Mouse (Mus musculus) neural tube, embryonic 13.5 days (tissue): Measurements from ENCODE around the gene Mapkapk2. TPM values are rescaled to one million over a fixed set of nuclear protein-coding genes. Genes with fewer than 3 reads are reported as not detected.

Experiments used
- ATAC-seq: fragments of 200-750 bp; cut with Nextera tagmentation; 2 replicates; pipeline ENCODE4 v1.8.0; 2017; ENCODE audit warnings: low read depth, mild to moderate bottlenecking, moderate TSS enrichment, moderate library complexity
- H3K27ac ChIP-seq: fragments of 300-500 bp; sonication (generic); replicated peaks from 2 replicates; pipeline ENCODE4 v1.5.1; 2015; ENCODE audit warnings: moderate library complexity, mild to moderate bottlenecking, inconsistent platforms
- H3K27me3 ChIP-seq: fragments of 300-500 bp; sonication (generic); 2 replicates; pipeline ENCODE4 v1.6.1; 2015; ENCODE audit warnings: mild to moderate bottlenecking, inconsistent platforms
- H3K36me3 ChIP-seq: fragments of 300-500 bp; sonication (generic); 2 replicates; pipeline ENCODE4 v1.6.1; 2015; ENCODE audit warnings: mild to moderate bottlenecking, inconsistent platforms
- H3K4me1 ChIP-seq: fragments of 300-500 bp; sonication (generic); replicated peaks from 2 replicates; pipeline ENCODE4 v1.6.1; 2015; ENCODE audit warnings: inconsistent platforms
- H3K4me2 ChIP-seq: fragments of 300-500 bp; sonication (generic); 2 replicates; pipeline ENCODE4 v1.6.1; 2015; ENCODE audit warnings: inconsistent platforms, mild to moderate bottlenecking, moderate library complexity
- H3K4me3 ChIP-seq: fragments of 300-500 bp; sonication (generic); 2 replicates; pipeline ENCODE4 v1.5.1; 2015; ENCODE audit warnings: mild to moderate bottlenecking, inconsistent platforms
- H3K9ac ChIP-seq: fragments of 300-500 bp; sonication (generic); 2 replicates; pipeline ENCODE4 v1.6.1; 2015; ENCODE audit warnings: moderate library complexity, mild to moderate bottlenecking, inconsistent platforms
- H3K9me3 ChIP-seq: fragments of 300-500 bp; sonication (generic); 2 replicates; pipeline ENCODE4 v1.6.1; 2016; ENCODE audit warnings: inconsistent platforms
- WGBS: fragments of 180-500 bp; shearing (Covaris S2); methylation state at CpG from one replicate; pipeline ENCODE4 v1.1.7; 2015; 5-methylcytosine and 5-hydroxymethylcytosine counted together
- polyA plus RNA-seq: library from polyadenylated mRNA; unstranded; fragments of >200 nt; fragmentation: Nextera tagmentation; extraction: Ambion mirVana; gene quantifications from 2 replicates; pipeline ENCODE4 v1.2.1, GENCODE M21; 2015

Gene Mapkapk2
- polyA plus RNA-seq, 1 experiment from 2014 or later: 22.7 TPM

DNA sequence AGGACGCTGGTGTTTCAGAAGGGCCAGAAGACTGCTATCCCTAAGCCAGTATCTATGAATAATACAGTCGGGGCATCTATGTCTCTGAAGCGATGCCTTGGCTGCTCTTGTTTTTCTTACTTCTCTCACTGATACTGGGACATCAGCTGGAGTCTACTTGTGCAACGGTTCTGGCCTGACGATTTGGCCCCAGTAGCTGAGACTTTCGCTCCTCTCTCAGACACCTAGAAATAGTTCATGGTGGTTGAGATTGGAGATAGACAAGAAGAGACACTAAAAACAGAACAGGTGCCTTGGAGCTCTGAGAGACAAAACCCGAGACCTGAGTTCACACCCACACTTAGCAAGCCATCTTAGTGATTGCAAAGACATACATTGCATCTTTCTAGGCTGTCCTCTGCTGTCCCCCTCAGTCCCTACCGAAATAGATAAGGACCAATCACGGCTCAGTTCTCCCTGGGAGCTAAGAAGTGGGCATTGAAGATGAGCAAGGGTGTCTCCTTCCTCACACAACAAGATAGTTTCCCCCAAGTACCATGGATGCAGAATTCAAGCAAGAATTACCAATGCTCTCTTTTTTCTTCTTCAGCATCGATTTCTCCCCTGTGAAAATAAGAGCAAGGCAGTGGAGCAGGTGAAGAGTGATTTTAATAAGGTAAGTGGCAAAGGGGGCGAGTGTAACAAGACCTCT lies 75.6 kb downstream of the Mapkapk2 start:
- no peak for ATAC-seq
- H3K9me3 ChIP-seq: no peaks in the 10 kb centered on the region
- H3K4me2 ChIP-seq: no peak overlapping the region
- no peaks in the 10 kb centered on the region for H3K36me3 ChIP-seq
- 84% methylated on average over 11 of the region's 11 CpGs for WGBS
- no peak overlapping the region for H3K9ac ChIP-seq
- no peaks in the 10 kb centered on the region for H3K4me1 ChIP-seq
- no peak overlapping the region for H3K27ac ChIP-seq
- H3K4me3 ChIP-seq: no peak overlapping the region
- no peaks in the 10 kb centered on the region for H3K27me3 ChIP-seq

DNA sequence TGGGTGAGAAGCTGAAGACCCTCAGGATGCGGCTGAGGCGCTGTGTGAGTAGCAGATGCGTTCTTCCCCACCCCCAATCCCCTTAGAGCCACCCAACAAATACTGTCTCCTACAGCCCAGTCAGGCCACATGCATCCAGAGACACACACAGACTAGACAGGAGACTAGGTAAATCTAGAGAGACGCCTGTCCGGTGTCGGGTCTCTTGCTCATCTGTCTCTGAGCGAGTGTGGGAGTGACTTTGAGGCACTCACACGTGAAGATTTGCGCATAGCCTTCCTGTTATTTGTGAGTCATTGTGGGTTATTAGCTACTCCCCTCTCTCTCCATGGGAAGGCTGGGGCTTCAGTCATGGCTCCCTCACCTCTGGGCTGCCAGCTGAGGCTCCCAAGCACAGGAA lies 76.2 kb downstream of the Mapkapk2 start:
- no peak overlapping the region for H3K27ac ChIP-seq
- no peaks in the 10 kb centered on the region for H3K9me3 ChIP-seq
- no peak for ATAC-seq
- no peaks in the 10 kb centered on the region for H3K36me3 ChIP-seq
- no peak overlapping the region for H3K9ac ChIP-seq
- H3K4me3 ChIP-seq: no peak overlapping the region
- 75% methylated on average over 9 of the region's 9 CpGs for WGBS
- no peaks in the 10 kb centered on the region for H3K4me1 ChIP-seq
- H3K27me3 ChIP-seq: no peaks in the 10 kb centered on the region
- H3K4me2 ChIP-seq: no peak overlapping the region

DNA sequence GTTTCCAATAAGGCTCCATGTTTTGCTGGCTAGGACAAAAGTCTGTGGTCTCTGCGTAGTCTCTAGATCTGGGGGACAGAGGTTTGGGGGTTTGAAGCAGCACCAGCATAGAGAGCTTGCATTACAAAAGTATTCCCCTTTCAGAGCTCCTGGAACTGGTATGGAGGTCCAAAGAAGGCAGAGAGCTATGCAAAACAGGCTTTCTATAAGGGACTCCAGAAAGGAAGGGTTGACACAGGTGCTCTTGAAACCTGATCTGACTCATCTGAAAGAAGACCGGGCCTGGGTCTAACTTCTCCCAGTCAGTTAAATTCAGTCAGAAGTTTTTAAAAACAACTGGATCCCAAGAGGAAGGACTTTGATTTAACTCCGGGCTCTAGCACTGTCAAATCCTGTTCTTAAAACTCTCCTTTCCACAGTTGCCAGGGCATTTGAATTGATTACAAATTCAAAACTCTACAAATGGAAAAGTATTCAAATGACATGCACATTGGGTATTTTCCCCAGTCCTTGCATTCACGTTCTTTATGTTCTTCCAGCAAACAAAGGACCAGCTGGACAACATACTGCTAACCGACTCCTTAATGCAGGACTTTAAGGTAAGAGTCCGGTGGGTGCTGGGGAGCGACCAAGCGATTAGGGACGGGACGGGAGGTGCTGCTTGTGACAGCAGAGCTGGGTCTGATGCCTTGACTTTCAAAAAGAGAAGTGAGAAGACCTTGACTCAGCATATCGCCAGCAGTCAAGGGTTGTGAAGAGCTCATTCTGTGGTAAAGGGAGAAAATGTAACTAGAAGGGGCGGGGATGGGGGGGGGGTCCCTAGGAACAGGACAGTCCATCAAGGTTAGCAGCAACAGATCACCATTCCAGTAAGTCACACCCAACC lies 77.0 kb downstream of the Mapkapk2 start:
- H3K4me1 ChIP-seq: no peaks in the 10 kb centered on the region
- no peaks in the 10 kb centered on the region for H3K27me3 ChIP-seq
- no peak overlapping the region for H3K9ac ChIP-seq
- no peaks in the 10 kb centered on the region for H3K36me3 ChIP-seq
- WGBS: 59% methylated on average over 12 of the region's 12 CpGs
- ATAC-seq: no peak
- H3K4me3 ChIP-seq: no peak overlapping the region
- H3K4me2 ChIP-seq: no peak overlapping the region
- no peaks in the 10 kb centered on the region for H3K9me3 ChIP-seq
- no peak overlapping the region for H3K27ac ChIP-seq

DNA sequence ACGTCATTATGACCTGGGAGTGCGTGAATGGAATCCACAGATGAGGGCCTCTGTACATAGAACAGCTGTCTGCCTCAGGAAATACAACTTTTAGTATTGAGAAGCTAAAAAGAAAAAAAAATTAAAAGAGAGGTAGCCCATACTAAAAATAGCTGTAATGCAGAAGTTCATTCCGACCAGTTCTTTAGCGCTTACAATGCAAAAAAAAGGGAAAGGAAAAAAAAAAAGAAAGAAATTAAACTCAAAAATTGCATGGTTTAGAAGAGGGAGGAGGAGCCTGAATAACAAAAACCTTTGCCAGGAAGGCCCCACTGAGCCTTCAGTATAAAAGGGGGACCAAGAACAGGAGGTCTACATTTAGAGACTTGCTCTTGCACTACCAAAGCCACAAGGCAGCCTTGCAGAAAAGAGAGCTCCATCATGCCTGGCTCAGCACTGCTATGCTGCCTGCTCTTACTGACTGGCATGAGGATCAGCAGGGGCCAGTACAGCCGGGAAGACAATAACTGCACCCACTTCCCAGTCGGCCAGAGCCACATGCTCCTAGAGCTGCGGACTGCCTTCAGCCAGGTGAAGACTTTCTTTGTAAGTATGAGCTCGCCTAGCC lies 78.0 kb downstream of the Mapkapk2 start, which contains the start of gene Il10:
Gene Il10, plus strand, starts transcription at position 354 of the 607 bp plus-strand sequence.
- no peaks in the 10 kb centered on the region for H3K27me3 ChIP-seq
- H3K9ac ChIP-seq: no peak within 1 kb of the TSS
- H3K9me3 ChIP-seq: no peaks in the 10 kb centered on the region
- no peak within 1 kb of the TSS for H3K4me3 ChIP-seq
- WGBS: 75% methylated on average over 8 of the region's 8 CpGs
- H3K36me3 ChIP-seq: no peaks in the 10 kb centered on the region
- no peak within 1 kb of the TSS for H3K4me2 ChIP-seq
- H3K4me1 ChIP-seq: no peaks in the 10 kb centered on the region
- no peak for ATAC-seq
- no peak within 1 kb of the TSS for H3K27ac ChIP-seq

DNA sequence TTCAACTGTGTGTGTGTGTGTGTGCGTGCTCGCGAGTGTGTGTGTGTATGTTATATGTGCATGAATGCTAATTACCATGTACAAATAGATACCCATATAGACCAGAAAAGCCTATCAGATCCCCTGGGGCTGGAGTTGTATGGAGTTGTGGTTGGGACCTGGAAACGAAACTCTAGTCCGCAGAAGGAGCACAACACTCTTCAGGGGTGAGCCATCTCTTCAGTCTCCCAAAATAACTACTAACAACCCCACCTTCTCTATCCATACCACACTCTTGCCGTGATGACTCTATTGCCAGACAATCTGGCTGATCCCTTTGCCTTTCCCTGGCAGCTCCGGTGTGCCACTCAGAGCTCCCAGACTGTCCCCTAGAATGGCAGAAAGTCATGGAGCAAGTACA lies 81.7 kb downstream of the Mapkapk2 start:
- H3K36me3 ChIP-seq: no peaks in the 10 kb centered on the region
- no peak overlapping the region for H3K4me3 ChIP-seq
- no peak for ATAC-seq
- 96% methylated on average over 7 of the region's 7 CpGs for WGBS
- H3K9me3 ChIP-seq: no peaks in the 10 kb centered on the region
- no peak overlapping the region for H3K27ac ChIP-seq
- H3K27me3 ChIP-seq: no peaks in the 10 kb centered on the region
- no peak overlapping the region for H3K4me2 ChIP-seq
- no peaks in the 10 kb centered on the region for H3K4me1 ChIP-seq
- no peak overlapping the region for H3K9ac ChIP-seq

DNA sequence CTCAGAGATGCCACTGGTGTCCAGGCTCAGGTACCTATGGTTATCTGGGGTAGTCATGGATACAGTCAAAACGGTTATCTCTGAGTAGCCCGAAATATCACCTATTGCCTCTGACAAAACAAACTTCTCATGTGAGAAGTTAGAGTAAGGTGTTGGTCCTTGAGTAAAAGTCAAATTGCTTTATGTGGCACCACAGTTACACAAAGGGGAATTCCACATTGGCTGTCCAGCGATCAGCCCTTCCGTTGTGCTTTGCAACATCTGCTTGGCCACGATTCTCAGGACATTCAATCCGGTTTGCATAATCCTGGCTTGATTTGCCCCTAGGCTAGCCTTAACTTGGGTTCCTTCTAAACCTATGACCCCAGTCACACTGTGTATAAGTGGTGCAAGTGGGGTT lies 82.3 kb downstream of the Mapkapk2 start:
- H3K36me3 ChIP-seq: no peaks in the 10 kb centered on the region
- H3K4me1 ChIP-seq: no peaks in the 10 kb centered on the region
- no peak overlapping the region for H3K4me3 ChIP-seq
- no peak overlapping the region for H3K9ac ChIP-seq
- no peak for ATAC-seq
- H3K27ac ChIP-seq: no peak overlapping the region
- H3K27me3 ChIP-seq: no peaks in the 10 kb centered on the region
- H3K4me2 ChIP-seq: no peak overlapping the region
- 92% methylated on average over 6 of the region's 6 CpGs for WGBS
- H3K9me3 ChIP-seq: no peaks in the 10 kb centered on the region

DNA sequence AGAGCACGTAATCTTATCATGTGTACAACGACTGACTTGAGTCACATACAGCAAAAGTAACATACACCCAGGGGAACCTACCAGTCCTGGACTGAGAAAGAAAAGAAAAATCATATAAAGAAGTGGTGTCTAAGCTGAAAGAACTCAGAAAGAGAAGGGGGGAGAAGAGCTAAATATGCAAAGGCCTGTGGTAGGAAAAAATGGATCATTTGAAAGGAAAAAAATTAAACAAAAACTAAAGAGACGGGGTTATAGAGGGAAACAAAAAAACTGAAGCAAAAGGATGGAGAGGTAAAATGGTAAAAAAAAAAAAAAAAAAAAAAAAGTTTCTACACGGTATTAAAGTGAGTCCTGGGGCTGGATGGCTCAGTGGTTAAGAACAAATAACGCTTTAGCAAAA lies 83.7 kb downstream of the Mapkapk2 start:
- Histone ChIP-seq H3K4me3 (no peak overlapping the region), H3K4me2 (no peak overlapping the region), H3K9me3 (no peaks in the 10 kb centered on the region), H3K36me3 (no peaks in the 10 kb centered on the region), H3K4me1 (no peaks in the 10 kb centered on the region), H3K27ac (no peak overlapping the region), H3K9ac (no peak overlapping the region), H3K27me3 (no peaks in the 10 kb centered on the region)
- 98% methylated on average over 5 of the region's 5 CpGs for WGBS
- ATAC-seq: no peak

DNA sequence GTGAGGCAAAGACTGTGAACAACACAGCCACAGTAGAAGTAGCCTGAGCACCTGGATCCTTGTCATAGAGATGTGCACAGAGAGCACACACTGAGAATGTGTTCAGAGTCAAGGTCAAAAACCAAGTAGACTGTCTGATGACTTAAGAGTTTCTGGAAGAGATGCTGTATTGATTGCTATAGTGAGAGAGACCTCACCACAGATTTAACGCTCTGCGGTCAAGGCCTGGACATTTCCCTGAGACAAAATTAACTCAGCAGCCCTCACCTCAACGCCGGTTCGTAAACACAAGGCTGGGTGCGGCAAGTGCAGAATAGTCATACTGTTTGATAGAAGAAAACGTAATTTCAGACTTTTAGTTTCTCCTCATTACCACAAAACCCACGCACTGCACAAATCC lies 85.1 kb downstream of the Mapkapk2 start:
- H3K9me3 ChIP-seq: no peaks in the 10 kb centered on the region
- no peaks in the 10 kb centered on the region for H3K27me3 ChIP-seq
- no peak overlapping the region for H3K27ac ChIP-seq
- H3K36me3 ChIP-seq: no peaks in the 10 kb centered on the region
- no peak overlapping the region for H3K9ac ChIP-seq
- H3K4me1 ChIP-seq: no peaks in the 10 kb centered on the region
- H3K4me3 ChIP-seq: no peak overlapping the region
- WGBS: 92% methylated on average over 8 of the region's 8 CpGs
- no peak for ATAC-seq
- no peak overlapping the region for H3K4me2 ChIP-seq

DNA sequence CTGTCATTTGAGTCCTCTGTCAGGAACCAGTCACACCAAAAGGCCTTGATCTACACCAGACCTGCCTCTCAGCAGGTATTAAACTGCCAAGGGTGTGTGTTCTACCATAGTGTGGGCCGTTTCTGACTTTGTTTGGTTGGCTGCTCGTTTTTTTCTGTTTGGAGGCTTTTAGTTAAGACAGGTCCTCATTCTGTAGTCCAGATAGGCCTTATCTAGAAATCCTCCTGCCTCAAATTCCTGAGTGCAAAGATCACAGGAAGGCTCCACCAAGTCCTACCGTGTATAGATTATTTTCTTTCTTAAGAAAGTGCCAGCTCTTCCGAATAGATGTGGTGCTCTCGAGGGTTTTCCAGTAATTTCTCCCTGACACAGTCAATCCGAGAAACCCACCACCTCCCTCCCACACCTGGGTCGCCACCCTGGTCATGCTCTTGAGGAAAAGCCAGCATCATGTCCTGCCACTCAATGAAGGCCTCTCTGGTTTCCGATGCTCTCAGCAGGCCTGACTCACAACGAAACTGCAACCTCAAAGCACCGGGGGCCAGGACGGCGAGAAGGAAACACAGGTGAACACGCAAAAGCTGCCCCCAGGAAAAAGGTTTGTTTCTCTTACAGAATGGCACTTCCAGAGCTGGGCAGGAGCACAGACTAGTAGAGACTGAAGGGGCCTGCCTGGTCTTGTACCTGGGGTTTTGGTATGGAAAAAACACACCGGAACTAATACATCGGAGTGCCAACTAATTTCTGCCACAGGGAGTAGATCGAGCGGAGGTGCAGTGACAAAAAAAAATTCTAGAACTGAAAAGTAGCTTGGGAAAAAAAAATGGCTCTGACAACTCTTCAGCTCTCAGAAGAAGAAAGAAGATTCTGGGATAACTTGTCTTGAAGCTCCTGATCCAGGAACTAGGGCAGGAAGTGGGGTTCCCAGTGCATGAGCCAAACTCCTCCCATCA lies 87.1 kb downstream of the Mapkapk2 start:
- Histone ChIP-seq H3K9ac (no peak overlapping the region), H3K9me3 (no peaks in the 10 kb centered on the region), H3K27ac (no peak overlapping the region), H3K4me3 (no peak overlapping the region), H3K36me3 (no peaks in the 10 kb centered on the region), H3K4me2 (no peak overlapping the region), H3K27me3 (no peaks in the 10 kb centered on the region), H3K4me1 (no peaks in the 10 kb centered on the region)
- ATAC-seq: no peak
- 87% methylated on average over 17 of the region's 17 CpGs for WGBS

DNA sequence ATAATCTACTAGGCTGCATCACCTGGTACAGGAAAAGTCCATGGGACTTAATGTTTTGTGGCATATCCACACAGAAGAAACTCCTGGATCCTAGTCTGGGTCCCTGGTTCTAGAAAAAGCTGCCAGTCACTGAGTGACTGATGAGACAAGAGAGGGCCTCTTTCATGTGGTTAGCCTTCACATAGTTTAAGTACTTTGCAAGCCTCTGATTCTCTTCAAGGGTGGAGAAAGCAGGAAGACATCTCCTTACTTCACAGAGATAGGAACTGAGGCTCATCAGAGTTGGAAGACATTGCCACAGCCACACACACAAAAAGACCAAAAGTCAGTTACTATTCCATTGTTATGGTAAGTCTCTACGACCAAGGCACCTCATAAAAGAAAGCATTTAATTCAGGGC lies 91.6 kb downstream of the Mapkapk2 start:
- Histone ChIP-seq H3K4me1 (no peaks in the 10 kb centered on the region), H3K36me3 (no peaks in the 10 kb centered on the region), H3K4me3 (no peak overlapping the region), H3K4me2 (no peak overlapping the region), H3K9ac (no peak overlapping the region), H3K27ac (no peak overlapping the region), H3K27me3 (no peaks in the 10 kb centered on the region), H3K9me3 (no peaks in the 10 kb centered on the region)
- WGBS: 68% methylated on average over 1 of the region's 1 CpGs
- no peak for ATAC-seq
